Mouse (Mus musculus): Measurements from ENCODE around the gene Slc37a2. TPM values are rescaled to one million over a fixed set of nuclear protein-coding genes. Genes with fewer than 3 reads are reported as not detected.

Slc37a2 gene
- polyA plus RNA-seq, 1 experiment from 2014 or later, result 1.5 TPM

DNA sequence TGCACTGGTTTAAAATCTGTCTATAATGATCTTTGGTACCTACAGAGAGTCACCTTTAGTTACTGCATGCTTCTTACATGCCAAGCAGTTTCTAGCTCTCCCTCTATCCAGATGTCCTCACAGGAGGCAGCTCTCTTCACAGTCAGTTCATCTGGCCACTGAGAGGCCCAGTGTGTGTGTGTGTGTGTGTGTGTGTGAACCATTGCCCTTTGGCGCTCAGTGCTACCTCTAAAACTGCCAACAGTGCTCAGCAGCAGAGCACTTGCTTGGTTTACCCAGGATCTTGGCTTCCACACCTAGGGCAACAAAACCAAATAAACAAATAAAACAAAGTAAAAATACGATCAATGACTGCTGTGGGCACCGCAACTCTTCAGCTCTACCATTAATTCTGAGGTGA, 5.6 kb downstream of the Slc37a2 start:
- peaks cover 5% of the 10 kb centered on the region; the same call in 1 of the 2 replicates for H3K27me3 ChIP-seq (replicated peaks; ENCODE audit: control insufficient read depth, insufficient read depth, low read length)
- DNase-seq (ENCODE audit: low spot score) (no peak), ATAC-seq (replicated peaks; ENCODE audit: low FRiP score, low TSS enrichment, low read depth) (no peak)
- no peak overlapping the region for H3K27ac ChIP-seq (ENCODE audit: low read depth)
- H3K36me3 ChIP-seq (ENCODE audit: control insufficient read depth, insufficient read depth, low read length), result no peaks in the 10 kb centered on the region
- H3K4me1 ChIP-seq (replicated peaks; ENCODE audit: control insufficient read depth, insufficient read depth, low read length), result 0 out of 2 replicates have a peak, but pooled peaks cover 3% of the 10 kb centered on the region
- H3K9me3 ChIP-seq (ENCODE audit: control insufficient read depth, low read length), result no peaks in the 10 kb centered on the region
- WGBS, result 83% methylated on average over 3 of the region's 3 CpGs
- no peak overlapping the region for H3K4me2 ChIP-seq (ENCODE audit: low read length)
- no peak overlapping the region for H3K4me3 ChIP-seq (ENCODE audit: low read depth, low read length)
- no peak overlapping the region for H3K9ac ChIP-seq (ENCODE audit: low read length)

DNA sequence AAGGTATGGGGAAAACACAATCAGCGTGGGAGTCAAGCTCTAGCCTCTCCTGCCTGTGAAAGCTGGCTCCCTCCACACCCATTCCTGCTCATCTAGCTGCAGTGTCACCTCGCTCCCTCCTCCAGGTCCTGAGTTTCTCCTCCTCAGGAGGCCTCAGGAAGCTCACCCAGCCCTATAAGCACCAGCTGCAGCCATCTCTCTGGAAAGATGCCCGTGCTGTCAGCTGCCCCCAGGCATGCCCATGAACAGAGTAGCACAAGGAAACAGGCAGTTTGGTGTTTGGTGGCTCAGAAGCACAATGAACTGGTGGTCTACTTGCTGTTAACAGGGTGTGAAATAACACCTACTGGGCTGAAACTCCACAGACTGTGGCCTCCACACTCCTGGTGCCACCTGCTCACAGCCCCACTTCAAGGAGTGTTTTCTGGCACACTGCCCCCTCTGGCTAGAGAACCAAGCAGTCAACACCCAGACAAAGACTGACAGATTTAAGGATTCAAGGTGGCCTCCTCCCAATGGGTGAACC, 7.1 kb downstream of the Slc37a2 start:
- H3K36me3 ChIP-seq (ENCODE audit: control insufficient read depth, insufficient read depth, low read length), result no peaks in the 10 kb centered on the region
- DNase-seq (ENCODE audit: low spot score) (no peak), ATAC-seq (replicated peaks; ENCODE audit: low FRiP score, low TSS enrichment, low read depth) (no peak)
- no peak overlapping the region for H3K9ac ChIP-seq (ENCODE audit: low read length)
- H3K4me1 ChIP-seq (replicated peaks; ENCODE audit: control insufficient read depth, insufficient read depth, low read length), result 0 out of 2 replicates have a peak, but pooled peaks cover 3% of the 10 kb centered on the region
- no peaks in the 10 kb centered on the region for H3K9me3 ChIP-seq (ENCODE audit: control insufficient read depth, low read length)
- H3K27me3 ChIP-seq (replicated peaks; ENCODE audit: control insufficient read depth, insufficient read depth, low read length), result no peaks in the 10 kb centered on the region
- no peak overlapping the region for H3K4me3 ChIP-seq (ENCODE audit: low read depth, low read length)
- H3K4me2 ChIP-seq (ENCODE audit: low read length), result no peak overlapping the region
- H3K27ac ChIP-seq (ENCODE audit: low read depth), result no peak overlapping the region
- WGBS, result 47% methylated on average over 3 of the region's 3 CpGs

DNA sequence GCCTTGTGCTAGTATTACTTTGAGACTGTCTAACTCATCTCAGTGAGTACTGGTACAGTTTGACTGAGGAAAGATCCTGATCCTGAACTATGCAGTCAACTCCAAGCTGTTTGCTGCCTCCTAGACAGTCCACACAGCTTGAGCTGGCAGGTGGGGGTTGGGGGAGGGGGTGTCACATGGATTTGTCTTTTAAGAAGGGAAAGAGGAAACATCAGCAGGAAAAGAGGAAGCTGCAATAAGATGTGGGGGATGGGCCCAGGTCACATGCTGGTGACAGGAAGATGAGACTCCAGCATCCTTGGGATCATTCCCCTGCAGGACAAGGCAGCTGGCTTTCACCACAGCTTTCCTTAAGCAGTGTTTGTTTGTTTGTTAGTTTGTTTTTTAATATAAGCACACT, 8.1 kb downstream of the Slc37a2 start:
- Histone ChIP-seq H3K4me3 (ENCODE audit: low read depth, low read length) (no peak overlapping the region), H3K4me2 (ENCODE audit: low read length) (no peak overlapping the region), H3K27me3 (replicated peaks; ENCODE audit: control insufficient read depth, insufficient read depth, low read length) (no peaks in the 10 kb centered on the region), H3K36me3 (ENCODE audit: control insufficient read depth, insufficient read depth, low read length) (no peaks in the 10 kb centered on the region), H3K9ac (ENCODE audit: low read length) (no peak overlapping the region), H3K27ac (ENCODE audit: low read depth) (no peak overlapping the region), H3K4me1 (replicated peaks; ENCODE audit: control insufficient read depth, insufficient read depth, low read length) (0 out of 2 replicates have a peak, but pooled peaks cover 3% of the 10 kb centered on the region), H3K9me3 (ENCODE audit: control insufficient read depth, low read length) (no peaks in the 10 kb centered on the region)
- ATAC-seq (replicated peaks; ENCODE audit: low FRiP score, low TSS enrichment, low read depth), result no peak; the same call in 1 of the 2 replicates
- no peak for DNase-seq (ENCODE audit: low spot score)

DNA sequence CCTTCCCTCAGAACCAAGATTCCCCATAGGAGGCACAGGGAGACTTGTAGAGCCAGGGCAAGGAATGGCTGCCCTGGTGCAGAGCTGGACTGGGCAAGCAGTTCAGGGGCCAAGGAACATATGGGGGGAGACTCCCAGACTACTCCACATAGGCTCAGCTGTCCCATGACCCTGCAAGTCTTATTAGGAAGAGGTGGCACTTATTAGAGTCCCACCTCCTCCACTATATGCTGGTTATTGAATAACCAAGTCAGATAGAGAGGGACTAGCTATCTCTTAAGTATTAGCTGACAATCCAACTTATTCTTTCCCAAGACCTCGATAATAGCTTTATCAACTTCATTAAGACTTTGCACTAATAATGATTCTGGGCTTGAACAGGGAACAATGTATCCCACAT, 9.7 kb downstream of the Slc37a2 start:
- no peak for ATAC-seq (replicated peaks; ENCODE audit: low FRiP score, low TSS enrichment, low read depth)
- no peak overlapping the region for H3K27ac ChIP-seq (ENCODE audit: low read depth)
- no peaks in the 10 kb centered on the region for H3K27me3 ChIP-seq (replicated peaks; ENCODE audit: control insufficient read depth, insufficient read depth, low read length)
- H3K4me2 ChIP-seq (ENCODE audit: low read length), result no peak overlapping the region
- DNase-seq (ENCODE audit: low spot score), result no peak
- 91% methylated on average over 1 of the region's 1 CpGs for WGBS
- no peaks in the 10 kb centered on the region for H3K9me3 ChIP-seq (ENCODE audit: control insufficient read depth, low read length)
- H3K36me3 ChIP-seq (ENCODE audit: control insufficient read depth, insufficient read depth, low read length), result no peaks in the 10 kb centered on the region
- H3K4me3 ChIP-seq (ENCODE audit: low read depth, low read length), result no peak overlapping the region
- H3K9ac ChIP-seq (ENCODE audit: low read length), result no peak overlapping the region
- 0 out of 2 replicates have a peak, but pooled peaks cover 3% of the 10 kb centered on the region for H3K4me1 ChIP-seq (replicated peaks; ENCODE audit: control insufficient read depth, insufficient read depth, low read length)

DNA sequence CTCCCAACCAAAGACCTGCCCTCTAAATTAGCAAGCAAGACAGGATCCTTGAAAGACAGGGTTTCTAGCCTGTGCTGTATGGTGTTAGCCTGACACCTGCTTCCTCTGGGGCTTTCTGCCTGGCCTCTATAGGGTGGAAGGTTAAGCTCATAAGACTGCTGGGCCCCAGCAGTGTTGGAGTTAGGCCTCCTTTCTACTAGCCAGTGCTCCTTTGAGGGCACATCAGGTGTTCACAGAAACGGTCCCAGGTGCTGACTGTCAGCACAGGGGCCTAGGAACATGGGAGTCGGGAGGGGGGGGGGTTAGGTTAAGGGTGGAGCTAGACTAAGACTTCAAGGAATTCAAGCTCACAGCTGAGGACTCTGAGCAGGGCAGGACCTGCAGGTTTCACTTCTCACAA, 10.1 kb downstream of the Slc37a2 start:
- WGBS, result 61% methylated on average over 2 of the region's 2 CpGs
- no peak overlapping the region for H3K4me2 ChIP-seq (ENCODE audit: low read length)
- H3K27me3 ChIP-seq (replicated peaks; ENCODE audit: control insufficient read depth, insufficient read depth, low read length), result no peaks in the 10 kb centered on the region
- ATAC-seq (replicated peaks; ENCODE audit: low FRiP score, low TSS enrichment, low read depth) (no peak), DNase-seq (ENCODE audit: low spot score) (no peak)
- H3K9me3 ChIP-seq (ENCODE audit: control insufficient read depth, low read length), result no peaks in the 10 kb centered on the region
- H3K36me3 ChIP-seq (ENCODE audit: control insufficient read depth, insufficient read depth, low read length), result no peaks in the 10 kb centered on the region
- H3K9ac ChIP-seq (ENCODE audit: low read length), result no peak overlapping the region
- 0 out of 2 replicates have a peak, but pooled peaks cover 3% of the 10 kb centered on the region for H3K4me1 ChIP-seq (replicated peaks; ENCODE audit: control insufficient read depth, insufficient read depth, low read length)
- no peak overlapping the region for H3K4me3 ChIP-seq (ENCODE audit: low read depth, low read length)
- H3K27ac ChIP-seq (ENCODE audit: low read depth), result no peak overlapping the region

DNA sequence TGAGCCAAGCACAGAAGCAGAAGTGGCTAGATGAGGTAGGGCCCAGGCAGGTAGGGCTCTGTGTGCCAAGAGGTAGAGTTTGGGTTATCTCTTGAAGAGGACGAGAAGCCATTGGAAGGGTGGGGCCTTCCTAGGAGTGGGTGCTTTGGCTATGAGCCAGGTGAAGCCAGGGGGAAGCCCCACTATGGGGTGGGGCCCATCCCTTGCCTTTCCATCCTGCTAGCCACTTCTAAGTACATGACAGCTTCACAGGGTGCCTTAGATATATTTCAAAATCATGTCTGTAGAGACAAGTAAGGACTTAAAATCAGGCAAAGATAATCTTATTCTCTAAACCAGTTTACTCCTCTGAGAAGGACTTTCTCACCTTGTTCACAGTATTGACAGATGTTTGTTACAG, 10.9 kb downstream of the Slc37a2 start:
- Histone ChIP-seq H3K4me1 (replicated peaks; ENCODE audit: control insufficient read depth, insufficient read depth, low read length) (0 out of 2 replicates have a peak, but pooled peaks cover 3% of the 10 kb centered on the region), H3K4me2 (ENCODE audit: low read length) (no peak overlapping the region), H3K4me3 (ENCODE audit: low read depth, low read length) (no peak overlapping the region), H3K27me3 (replicated peaks; ENCODE audit: control insufficient read depth, insufficient read depth, low read length) (no peaks in the 10 kb centered on the region), H3K36me3 (ENCODE audit: control insufficient read depth, insufficient read depth, low read length) (no peaks in the 10 kb centered on the region), H3K9me3 (ENCODE audit: control insufficient read depth, low read length) (no peaks in the 10 kb centered on the region), H3K9ac (ENCODE audit: low read length) (no peak overlapping the region), H3K27ac (ENCODE audit: low read depth) (no peak overlapping the region)
- 67% methylated on average over 1 of the region's 1 CpGs for WGBS
- DNase-seq (ENCODE audit: low spot score) (no peak), ATAC-seq (replicated peaks; ENCODE audit: low FRiP score, low TSS enrichment, low read depth) (no peak)

DNA sequence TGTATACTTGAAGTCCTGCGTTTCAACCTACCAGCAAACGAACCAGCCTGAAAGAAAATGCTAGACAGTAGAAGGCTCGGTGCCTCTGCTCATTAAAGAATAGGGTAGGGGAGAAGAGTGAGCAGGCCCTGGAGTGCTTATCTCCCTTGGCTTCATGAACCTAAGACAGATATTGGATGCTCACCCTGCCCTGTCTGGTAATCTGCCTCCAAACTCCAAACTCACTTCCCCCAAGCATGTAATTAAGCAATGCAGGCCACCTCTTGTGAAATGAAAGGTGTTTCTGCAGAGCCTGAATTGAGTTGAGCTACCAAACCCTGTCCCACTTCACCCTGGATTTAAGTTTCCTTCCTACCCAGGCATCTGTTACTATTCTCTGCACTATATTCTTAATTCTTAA, 12.8 kb downstream of the Slc37a2 start:
- no peaks in the 10 kb centered on the region for H3K27me3 ChIP-seq (replicated peaks; ENCODE audit: control insufficient read depth, insufficient read depth, low read length)
- ATAC-seq (replicated peaks; ENCODE audit: low FRiP score, low TSS enrichment, low read depth) (no peak), DNase-seq (ENCODE audit: low spot score) (no peak)
- H3K27ac ChIP-seq (ENCODE audit: low read depth), result no peak overlapping the region
- no peak overlapping the region for H3K9ac ChIP-seq (ENCODE audit: low read length)
- no peak overlapping the region for H3K4me2 ChIP-seq (ENCODE audit: low read length)
- H3K4me1 ChIP-seq (replicated peaks; ENCODE audit: control insufficient read depth, insufficient read depth, low read length), result no peaks in the 10 kb centered on the region
- 91% methylated on average over 3 of the region's 3 CpGs for WGBS
- H3K36me3 ChIP-seq (ENCODE audit: control insufficient read depth, insufficient read depth, low read length), result no peaks in the 10 kb centered on the region
- no peaks in the 10 kb centered on the region for H3K9me3 ChIP-seq (ENCODE audit: control insufficient read depth, low read length)
- H3K4me3 ChIP-seq (ENCODE audit: low read depth, low read length), result no peak overlapping the region

DNA sequence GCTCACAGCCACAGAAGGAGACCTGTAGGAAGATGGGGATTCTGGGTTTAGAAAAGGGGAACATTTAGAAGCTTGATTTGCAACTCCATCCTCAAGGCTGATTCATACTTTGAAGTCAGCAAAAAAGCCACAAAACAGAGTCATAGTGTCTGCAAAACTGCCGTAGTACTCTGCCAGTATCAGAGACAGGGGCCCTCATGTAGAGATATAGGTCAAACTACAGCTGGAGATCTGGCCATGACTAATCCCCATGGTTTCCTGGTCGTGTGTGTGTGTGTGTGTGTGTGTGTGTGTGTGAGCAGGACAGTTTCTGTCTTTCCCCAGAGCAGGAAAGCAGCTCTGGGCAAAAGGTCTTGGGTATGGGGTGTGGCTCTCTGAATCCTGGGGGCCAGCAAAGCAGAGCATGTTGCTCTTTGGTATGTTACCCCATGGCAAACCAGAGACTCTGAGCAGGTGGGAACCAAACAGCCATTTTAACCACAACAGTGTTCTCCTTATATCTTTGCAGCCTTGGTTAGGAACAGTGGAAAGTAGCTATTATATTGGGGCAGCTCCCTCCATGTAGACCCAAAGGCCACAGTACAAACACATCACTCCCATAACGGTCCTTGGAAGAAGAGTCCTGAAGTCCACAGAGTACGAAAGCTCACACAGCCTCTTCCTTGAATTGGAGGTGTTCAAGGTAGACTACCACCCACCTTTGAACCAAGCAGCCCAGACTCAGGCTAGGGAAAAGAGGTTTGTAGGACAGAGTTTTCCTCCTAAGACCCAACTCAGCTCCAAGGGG, 19.4 kb downstream of the Slc37a2 start:
- DNase-seq (ENCODE audit: low spot score), result no peak
- no peaks in the 10 kb centered on the region for H3K27me3 ChIP-seq (replicated peaks; ENCODE audit: control insufficient read depth, insufficient read depth, low read length)
- ATAC-seq (replicated peaks; ENCODE audit: low FRiP score, low TSS enrichment, low read depth), result no peak; the same call in 1 of the 2 replicates
- H3K9ac ChIP-seq (ENCODE audit: low read length), result no peak overlapping the region
- H3K36me3 ChIP-seq (ENCODE audit: control insufficient read depth, insufficient read depth, low read length), result no peaks in the 10 kb centered on the region
- H3K4me3 ChIP-seq (ENCODE audit: low read depth, low read length), result no peak overlapping the region
- H3K4me2 ChIP-seq (ENCODE audit: low read length), result no peak overlapping the region
- no peaks in the 10 kb centered on the region for H3K4me1 ChIP-seq (replicated peaks; ENCODE audit: control insufficient read depth, insufficient read depth, low read length)
- no peak overlapping the region for H3K27ac ChIP-seq (ENCODE audit: low read depth)
- 73% methylated on average over 4 of the region's 4 CpGs for WGBS
- no peaks in the 10 kb centered on the region for H3K9me3 ChIP-seq (ENCODE audit: control insufficient read depth, low read length)

All from intestine, embryonic 14.5 days (tissue).